Mouse (Mus musculus) embryonic facial prominence, embryonic 11.5 days (tissue): ENCODE results near the gene Sec23ip. TPM values are rescaled to one million over a fixed set of nuclear protein-coding genes. Genes with fewer than 3 reads are reported as not detected.

Experiments used
- ATAC-seq: fragments of 200-750 bp; cut with Nextera tagmentation; replicated peaks from 2 replicates; pipeline ENCODE4 v1.8.0; 2017; ENCODE audit warnings: low read depth; ENCODE audit not compliant: insufficient number of reproducible peaks, low FRiP score, low TSS enrichment
- DNase-seq: peaks from one replicate; pipeline ENCODE4 v3.0.0-alpha.2; 2015; ENCODE audit warnings: low spot score
- H3K27ac ChIP-seq: fragments of 300-500 bp; sonication (generic); replicated peaks from 2 replicates; pipeline ENCODE4 v1.5.1; 2014; ENCODE audit warnings: mild to moderate bottlenecking, low read depth, low read length, control low read depth
- H3K27me3 ChIP-seq: fragments of 300-500 bp; sonication (generic); 2 replicates; pipeline ENCODE4 v1.6.1; 2014; ENCODE audit warnings: mild to moderate bottlenecking, low read length, moderate library complexity, mixed read lengths; ENCODE audit not compliant: control insufficient read depth, insufficient read depth
- H3K36me3 ChIP-seq: fragments of 300-500 bp; sonication (generic); replicated peaks from 2 replicates; pipeline ENCODE4 v1.6.1; 2014; ENCODE audit warnings: low read depth, mild to moderate bottlenecking, low read length, moderate library complexity, mixed read lengths; ENCODE audit not compliant: control insufficient read depth, insufficient read depth
- H3K4me1 ChIP-seq: fragments of 300-500 bp; sonication (generic); 2 replicates; pipeline ENCODE4 v1.6.1; 2014; ENCODE audit warnings: low read length, mixed read lengths; ENCODE audit not compliant: control insufficient read depth, insufficient read depth
- H3K4me2 ChIP-seq: fragments of 300-500 bp; sonication (generic); 2 replicates; pipeline ENCODE4 v1.6.1; 2014; ENCODE audit warnings: low read depth, mild to moderate bottlenecking, control low read depth, low read length, moderate library complexity
- H3K4me3 ChIP-seq: fragments of 300-500 bp; sonication (generic); 2 replicates; pipeline ENCODE4 v1.5.1; 2014; ENCODE audit warnings: low read depth, low read length, control low read depth
- H3K9ac ChIP-seq: fragments of 300-500 bp; sonication (generic); replicated peaks from 2 replicates; pipeline ENCODE4 v1.6.1; 2014; ENCODE audit warnings: mild to moderate bottlenecking, control low read depth, low read length
- H3K9me3 ChIP-seq: fragments of 300-500 bp; sonication (generic); replicated peaks from 2 replicates; pipeline ENCODE4 v1.6.1; 2016; ENCODE audit warnings: mild to moderate bottlenecking, low read length, inconsistent platforms, mixed read lengths; ENCODE audit not compliant: control insufficient read depth
- WGBS: fragments of 180-500 bp; shearing (Covaris S2); extraction: QIAGEN DNeasy Blood & Tissue Kit; methylation state at CpG from one replicate; pipeline ENCODE4 v1.1.7; 2014; 5-methylcytosine and 5-hydroxymethylcytosine counted together
- polyA plus RNA-seq: library from polyadenylated mRNA; unstranded; fragments of >200 nt; fragmentation: Nextera tagmentation; extraction: Ambion mirVana; gene quantifications from 2 replicates; pipeline ENCODE4 v1.2.1, GENCODE M21; 2014

The Sec23ip gene
- polyA plus RNA-seq, 1 experiment from 2014 or later = 38.4 TPM

GRCm38 (mm10) chr7:128728738-128729137 is 16.0 kb upstream of the Sec23ip start:
- H3K36me3 ChIP-seq = no peaks in the 10 kb centered on the region
- no peak overlapping the region for H3K27ac ChIP-seq
- H3K27me3 ChIP-seq = no peaks in the 10 kb centered on the region
- ATAC-seq (no peak), DNase-seq (no peak)
- WGBS = 90% methylated on average over 10 of the region's 10 CpGs
- H3K4me1 ChIP-seq = no peaks in the 10 kb centered on the region
- H3K4me2 ChIP-seq = no peak overlapping the region
- no peak overlapping the region for H3K4me3 ChIP-seq
- no peaks in the 10 kb centered on the region for H3K9me3 ChIP-seq
- no peak overlapping the region for H3K9ac ChIP-seq

GRCm38 (mm10) chr7:128731585-128731984 is 13.2 kb upstream of the Sec23ip start:
- Histone ChIP-seq H3K9ac (no peak overlapping the region), H3K27me3 (no peaks in the 10 kb centered on the region), H3K4me2 (no peak overlapping the region), H3K4me3 (no peak overlapping the region), H3K9me3 (no peaks in the 10 kb centered on the region), H3K4me1 (no peaks in the 10 kb centered on the region), H3K27ac (no peak overlapping the region), H3K36me3 (no peaks in the 10 kb centered on the region)
- WGBS = 90% methylated on average over 2 of the region's 2 CpGs
- DNase-seq (no peak), ATAC-seq (no peak)

GRCm38 (mm10) chr7:128738041-128738440 is 6.7 kb upstream of the Sec23ip start:
- Histone ChIP-seq H3K27me3 (no peaks in the 10 kb centered on the region), H3K27ac (no peak overlapping the region), H3K4me1 (no peaks in the 10 kb centered on the region), H3K4me3 (no peak overlapping the region), H3K9me3 (no peaks in the 10 kb centered on the region), H3K36me3 (no peaks in the 10 kb centered on the region), H3K9ac (no peak overlapping the region), H3K4me2 (no peak overlapping the region; the same call in 1 of the 2 replicates)
- 82% methylated on average over 5 of the region's 5 CpGs for WGBS
- ATAC-seq (no peak), DNase-seq (no peak)

GRCm38 (mm10) chr7:128739116-128739461 is 5.7 kb upstream of the Sec23ip start:
- no peaks in the 10 kb centered on the region for H3K9me3 ChIP-seq
- H3K4me2 ChIP-seq = peak overlapping the region; percentile 68
- DNase-seq (no peak), ATAC-seq (no peak)
- 3% methylated on average over 15 of the region's 15 CpGs for WGBS
- no peaks in the 10 kb centered on the region for H3K27me3 ChIP-seq
- H3K36me3 ChIP-seq = no peaks in the 10 kb centered on the region
- peak overlapping the region; percentile 99 for H3K9ac ChIP-seq
- no peaks in the 10 kb centered on the region for H3K4me1 ChIP-seq
- H3K4me3 ChIP-seq = peak overlapping the region; percentile 99
- H3K27ac ChIP-seq = no peak overlapping the region

- Histone ChIP-seq H3K4me2 (peak overlapping the region; percentile 68), H3K27ac (peak overlapping the region; percentile 80), H3K9me3 (no peaks in the 10 kb centered on the region), H3K4me3 (peak overlapping the region; percentile 99), H3K4me1 (no peaks in the 10 kb centered on the region), H3K9ac (peak overlapping the region; percentile 99), H3K36me3 (no peaks in the 10 kb centered on the region), H3K27me3 (no peaks in the 10 kb centered on the region)
- under 1% methylated on average over 77 of the region's 80 CpGs for WGBS
- ATAC-seq (peak; percentile 19), DNase-seq (peak; percentile 30)
Measured at GRCm38 (mm10) chr7:128739462-128740277, 5.1 kb upstream of the Sec23ip start.

GRCm38 (mm10) chr7:128740334-128740733 is 4.4 kb upstream of the Sec23ip start, which contains the start of gene Mcmbp:
Mcmbp (minus strand) TSS chr7:128740495.
- Histone ChIP-seq H3K4me3 (peak within 1 kb of the TSS; percentile 99), H3K9me3 (no peaks in the 10 kb centered on the region), H3K9ac (peak within 1 kb of the TSS; percentile 99), H3K4me2 (peak within 1 kb of the TSS; percentile 68), H3K27ac (peak within 1 kb of the TSS; percentile 80), H3K36me3 (no peaks in the 10 kb centered on the region), H3K27me3 (no peaks in the 10 kb centered on the region), H3K4me1 (no peaks in the 10 kb centered on the region)
- under 1% methylated on average over 35 of the region's 35 CpGs for WGBS
- peak; percentile 82 for ATAC-seq
- peak; percentile 97 for DNase-seq

- peak overlapping the region; percentile 95 for H3K4me3 ChIP-seq
- H3K4me1 ChIP-seq = no peaks in the 10 kb centered on the region
- ATAC-seq = no peak
- no peaks in the 10 kb centered on the region for H3K9me3 ChIP-seq
- peak overlapping the region; percentile 50 for H3K9ac ChIP-seq
- H3K27ac ChIP-seq = no peak overlapping the region
- H3K36me3 ChIP-seq = no peaks in the 10 kb centered on the region
- no peak overlapping the region; the same call in 1 of the 2 replicates for H3K4me2 ChIP-seq
- DNase-seq = no peak
- H3K27me3 ChIP-seq = no peaks in the 10 kb centered on the region
- 55% methylated on average over 2 of the region's 2 CpGs for WGBS
Measured at GRCm38 (mm10) chr7:128743898-128744297, 845 bp upstream of the Sec23ip start.

- ATAC-seq = no peak
- H3K4me1 ChIP-seq = no peaks in the 10 kb centered on the region
- peak overlapping the region; percentile 95 for H3K4me3 ChIP-seq
- H3K36me3 ChIP-seq = no peaks in the 10 kb centered on the region; the same call in 1 of the 2 replicates
- no peaks in the 10 kb centered on the region for H3K9me3 ChIP-seq
- no peak overlapping the region; the same call in 1 of the 2 replicates for H3K9ac ChIP-seq
- 90% methylated on average over 10 of the region's 10 CpGs for WGBS
- no peak overlapping the region for H3K27ac ChIP-seq
- peak overlapping the region; percentile 76 for H3K4me2 ChIP-seq
- H3K27me3 ChIP-seq = no peaks in the 10 kb centered on the region
- no peak for DNase-seq
Measured at GRCm38 (mm10) chr7:128746151-128746550, 1.4 kb downstream of the Sec23ip start.
